Comparison of ENCODE assay signal across 16 mouse cellular contexts in the genomic region with DNA sequence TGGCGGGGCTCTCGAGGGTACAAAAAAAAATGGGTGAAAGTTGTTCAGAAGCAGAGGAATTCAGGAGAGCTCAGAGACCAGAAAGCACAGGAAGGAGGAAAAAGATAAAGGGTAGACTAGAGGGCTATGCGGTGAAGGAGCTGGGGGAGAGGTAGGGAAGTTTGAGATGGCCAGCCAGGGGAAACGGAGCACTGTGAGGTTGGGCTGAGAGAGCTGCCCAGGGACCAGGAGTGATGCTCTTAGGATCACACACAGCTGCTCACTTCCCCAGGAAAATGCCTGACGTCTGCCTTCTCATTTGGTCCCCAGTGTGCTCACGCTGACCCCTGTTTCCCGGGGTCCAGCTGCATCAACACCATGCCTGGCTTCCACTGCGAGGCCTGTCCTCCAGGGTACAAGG. TPM values are rescaled to one million over a fixed set of nuclear protein-coding genes. Genes with fewer than 3 reads are reported as not detected.
DNase-seq lines count a peak whose midpoint lies in the region; ATAC-seq and TF ChIP-seq lines count a peak whose summit lies in the region.
"Had no signal": no experiment of that assay in that cellular context is flagged by ENCODE, and none has a peak within 500 bp of the region (broad histone marks: within the 10 kb centered on the region; RNA-seq: fewer than 3 reads in every experiment).

No protein-coding gene starts in this region.

- peaks cover 13% of the 10 kb centered on the region for H3K4me1 ChIP-seq in hindbrain, embryonic 11.5 days (replicated peaks; ENCODE audit: control insufficient read depth, insufficient read depth, low read length)
- peaks cover 28% of the 10 kb centered on the region for H3K4me1 ChIP-seq in hindbrain, embryonic 16.5 days (ENCODE audit: control insufficient read depth, insufficient read depth, low read depth, low read length)
- H3K4me1 ChIP-seq in midbrain, embryonic 10.5 days, result peaks cover 97% of the 10 kb centered on the region
- peaks cover 11% of the 10 kb centered on the region; the same call in 1 of the 2 replicates for H3K4me1 ChIP-seq in midbrain, postnatal 0 days (ENCODE audit: insufficient read depth, low read length)
- peaks cover 79% of the 10 kb centered on the region for H3K4me1 ChIP-seq in forebrain, embryonic 13.5 days
- H3K4me1 ChIP-seq in limb, embryonic 15.5 days, result peaks cover 19% of the 10 kb centered on the region

- peaks cover 4% of the 10 kb centered on the region; the same call in 1 of the 2 replicates for H3K36me3 ChIP-seq in hindbrain, embryonic 11.5 days (ENCODE audit: control insufficient read depth, insufficient read depth, low read length)
- H3K36me3 ChIP-seq in hindbrain, embryonic 16.5 days (ENCODE audit: control insufficient read depth, insufficient read depth, low read length), result no peaks in the 10 kb centered on the region; the same call in 1 of the 2 replicates
- H3K36me3 ChIP-seq in midbrain, embryonic 10.5 days, result peaks cover 77% of the 10 kb centered on the region
- no peaks in the 10 kb centered on the region for H3K36me3 ChIP-seq in midbrain, postnatal 0 days (ENCODE audit: insufficient read depth, low read length)
- peaks cover 53% of the 10 kb centered on the region for H3K36me3 ChIP-seq in forebrain, embryonic 13.5 days (ENCODE audit: poor library complexity, severe bottlenecking)
- peaks cover 41% of the 10 kb centered on the region for H3K36me3 ChIP-seq in limb, embryonic 15.5 days

- intact Hi-C loops in left cerebral cortex, adult 2 months (cut with DNase I), result no loop called here

- WGBS in hindbrain, embryonic 11.5 days, result 37% methylated on average over 8 of the region's 8 CpGs
- 43% methylated on average over 8 of the region's 8 CpGs for WGBS in hindbrain, embryonic 16.5 days
- WGBS in midbrain, embryonic 10.5 days, result 52% methylated on average over 8 of the region's 8 CpGs
- WGBS in midbrain, postnatal 0 days, result 50% methylated on average over 8 of the region's 8 CpGs
- whole genome bisulfite sequencing in forebrain, embryonic 13.5 days, result 59% methylated on average over 8 of the region's 8 CpGs
- WGBS in limb, embryonic 15.5 days, result 41% methylated on average over 8 of the region's 8 CpGs

- 0 out of 2 replicates have a peak overlapping the region, but pooled peaks have one; percentile 1 for H3K27ac ChIP-seq in hindbrain, embryonic 11.5 days (ENCODE audit: low read depth, low read length)
- no peak overlapping the region for H3K27ac ChIP-seq in hindbrain, embryonic 16.5 days (ENCODE audit: low read depth, low read length)
- peak overlapping the region; percentile 50 for H3K27ac ChIP-seq in midbrain, embryonic 10.5 days (replicated peaks)
- H3K27ac ChIP-seq in midbrain, postnatal 0 days (ENCODE audit: low read depth, low read length), result no peak overlapping the region
- peak overlapping the region; percentile 16 for H3K27ac ChIP-seq in forebrain, embryonic 13.5 days
- H3K27ac ChIP-seq in limb, embryonic 15.5 days, result no peak overlapping the region
- H3K27ac ChIP-seq in left cerebral cortex, adult 2 months, result no peak overlapping the region
- H3K27ac ChIP-seq: embryonic facial prominence, embryonic 12.5 days; kidney, postnatal 0 days had no signal

- no peak overlapping the region for H3K4me2 ChIP-seq in hindbrain, embryonic 11.5 days (replicated peaks; ENCODE audit: low read depth, low read length)
- no peak overlapping the region for H3K4me2 ChIP-seq in hindbrain, embryonic 16.5 days (ENCODE audit: low read length)
- H3K4me2 ChIP-seq in midbrain, postnatal 0 days (ENCODE audit: low read depth, low read length, poor library complexity, severe bottlenecking), result no peak overlapping the region
- H3K4me2 ChIP-seq in forebrain, embryonic 13.5 days, result no peak overlapping the region
- no peak overlapping the region for H3K4me2 ChIP-seq in limb, embryonic 15.5 days
- H3K4me2 ChIP-seq: embryonic facial prominence, embryonic 12.5 days had no signal

- no peaks in the 10 kb centered on the region for H3K27me3 ChIP-seq in hindbrain, embryonic 11.5 days (ENCODE audit: control insufficient read depth, insufficient read depth, low read length)
- H3K27me3 ChIP-seq in hindbrain, embryonic 16.5 days (replicated peaks; ENCODE audit: control insufficient read depth, insufficient read depth, low read length), result no peaks in the 10 kb centered on the region
- H3K27me3 ChIP-seq in midbrain, embryonic 10.5 days (ENCODE audit: low read depth, poor library complexity, severe bottlenecking), result no peaks in the 10 kb centered on the region
- H3K27me3 ChIP-seq in midbrain, postnatal 0 days (ENCODE audit: insufficient read depth, low read length), result no peaks in the 10 kb centered on the region
- H3K27me3 ChIP-seq in forebrain, embryonic 13.5 days, result no peaks in the 10 kb centered on the region
- H3K27me3 ChIP-seq in limb, embryonic 15.5 days, result no peaks in the 10 kb centered on the region
- H3K27me3 ChIP-seq: CH12.LX; embryonic facial prominence, embryonic 12.5 days; Patski had no signal

- H3K9me3 ChIP-seq in hindbrain, embryonic 11.5 days (ENCODE audit: control insufficient read depth, low read length), result no peaks in the 10 kb centered on the region
- H3K9me3 ChIP-seq in hindbrain, embryonic 16.5 days (ENCODE audit: control insufficient read depth, low read length), result no peaks in the 10 kb centered on the region
- H3K9me3 ChIP-seq in midbrain, embryonic 10.5 days (replicated peaks), result no peaks in the 10 kb centered on the region
- H3K9me3 ChIP-seq in midbrain, postnatal 0 days (ENCODE audit: low read length), result no peaks in the 10 kb centered on the region
- no peaks in the 10 kb centered on the region for H3K9me3 ChIP-seq in forebrain, embryonic 13.5 days (replicated peaks)
- no peaks in the 10 kb centered on the region for H3K9me3 ChIP-seq in limb, embryonic 15.5 days
- H3K9me3 ChIP-seq: embryonic facial prominence, embryonic 12.5 days had no signal

- no peak overlapping the region for H3K9ac ChIP-seq in hindbrain, embryonic 11.5 days (ENCODE audit: low read depth, low read length)
- no peak overlapping the region for H3K9ac ChIP-seq in hindbrain, embryonic 16.5 days (ENCODE audit: low read depth, low read length)
- no peak overlapping the region for H3K9ac ChIP-seq in midbrain, postnatal 0 days (replicated peaks; ENCODE audit: low read length, poor library complexity, severe bottlenecking)
- H3K9ac ChIP-seq in forebrain, embryonic 13.5 days, result peak overlapping the region; percentile 26; the same call in 1 of the 2 replicates
- H3K9ac ChIP-seq in limb, embryonic 15.5 days, result peak overlapping the region; percentile 10; the same call in 1 of the 2 replicates
- H3K9ac ChIP-seq: embryonic facial prominence, embryonic 12.5 days had no signal

- no peak for TF ChIP-seq CTCF in midbrain, postnatal 0 days (IDR thresholded peaks at IDR 0.05)
- TF ChIP-seq CTCF in left cerebral cortex, adult 2 months (IDR thresholded peaks at IDR 0.05), result no peak

- no peak overlapping the region for H3K4me3 ChIP-seq in hindbrain, embryonic 11.5 days (ENCODE audit: low read depth, low read length)
- no peak overlapping the region for H3K4me3 ChIP-seq in hindbrain, embryonic 16.5 days (ENCODE audit: low read length)
- no peak overlapping the region for H3K4me3 ChIP-seq in midbrain, embryonic 10.5 days
- no peak overlapping the region for H3K4me3 ChIP-seq in midbrain, postnatal 0 days (ENCODE audit: low read depth, low read length)
- no peak overlapping the region for H3K4me3 ChIP-seq in forebrain, embryonic 13.5 days
- H3K4me3 ChIP-seq in limb, embryonic 15.5 days, result no peak overlapping the region
- H3K4me3 ChIP-seq in left cerebral cortex, adult 2 months, result no peak overlapping the region
- H3K4me3 ChIP-seq: embryonic facial prominence, embryonic 12.5 days had no signal

- DNase-seq in hindbrain, embryonic 11.5 days (ENCODE audit: low spot score), result no peak
- peak; percentile 39 for DNase-seq in midbrain, embryonic 10.5 days (ENCODE audit: low spot score)
- DNase-seq in midbrain, postnatal 0 days (ENCODE audit: low spot score), result no peak
- no peak for DNase-seq in left cerebral cortex, adult 2 months (ENCODE audit: extremely low spot score in 1 of 2, low spot score in 2 of 2)
- DNase-seq: cerebellum, adult 8-10 months; heart, adult 18-20 months; heart, postnatal 4 days; lung, postnatal 14 days; thymus, postnatal 36 days had no signal

- ATAC-seq in hindbrain, embryonic 11.5 days (ENCODE audit: low FRiP score), result no peak
- ATAC-seq in hindbrain, embryonic 16.5 days, result no peak
- no peak for ATAC-seq in midbrain, postnatal 0 days (ENCODE audit: low FRiP score)
- ATAC-seq in forebrain, embryonic 13.5 days, result no peak
- ATAC-seq in limb, embryonic 15.5 days (ENCODE audit: insufficient number of reproducible peaks, low FRiP score, low TSS enrichment, low read depth), result no peak
- ATAC-seq: Patski had no signal

RNA-seq across cellular contexts. Expression of gene Thbs3, which starts 4.6 kb away (rescaled TPM):
- polyA plus RNA-seq in hindbrain, embryonic 11.5 days (2014; fragmentation: Nextera tagmentation; extraction: Ambion mirVana), result 40.9 and 44.5 TPM in 2 replicates
- 47.5 and 53.0 TPM in 2 replicates for polyA plus RNA-seq in hindbrain, embryonic 16.5 days (2015; fragmentation: Nextera tagmentation; extraction: Ambion mirVana)
- polyA plus RNA-seq in midbrain, embryonic 10.5 days (2016; fragmentation: Nextera tagmentation; extraction: Ambion mirVana), result 82.2 and 108 TPM in 2 replicates
- total RNA-seq in midbrain, postnatal 0 days (2014; rRNA removed), result 38.5 and 42.9 TPM in 2 replicates
- polyA plus RNA-seq in midbrain, postnatal 0 days (2015; fragmentation: Nextera tagmentation; extraction: Ambion mirVana), result 39.0 and 47.6 TPM in 2 replicates
- polyA plus RNA-seq in forebrain, embryonic 13.5 days (2015; fragmentation: Nextera tagmentation; extraction: Ambion mirVana), result 79.2 and 96.1 TPM in 2 replicates
- polyA plus RNA-seq in limb, embryonic 15.5 days (2015; fragmentation: Nextera tagmentation; extraction: Ambion mirVana), result 94.0 and 116 TPM in 2 replicates
- total RNA-seq in left cerebral cortex, adult 2 months (2021), result 10 to 100 TPM; 21.2 to 21.9 TPM

RNA-seq across cellular contexts. Expression of gene Mtx1, which starts 7.3 kb away (rescaled TPM):
- polyA plus RNA-seq in hindbrain, embryonic 11.5 days (2014; fragmentation: Nextera tagmentation; extraction: Ambion mirVana), result 180 and 181 TPM in 2 replicates
- polyA plus RNA-seq in hindbrain, embryonic 16.5 days (2015; fragmentation: Nextera tagmentation; extraction: Ambion mirVana), result 163 and 166 TPM in 2 replicates
- 238 TPM in 2 replicates for polyA plus RNA-seq in midbrain, embryonic 10.5 days (2016; fragmentation: Nextera tagmentation; extraction: Ambion mirVana)
- 101 and 108 TPM in 2 replicates for total RNA-seq in midbrain, postnatal 0 days (2014; rRNA removed)
- 176 and 189 TPM in 2 replicates for polyA plus RNA-seq in midbrain, postnatal 0 days (2015; fragmentation: Nextera tagmentation; extraction: Ambion mirVana)
- 196 and 201 TPM in 2 replicates for polyA plus RNA-seq in forebrain, embryonic 13.5 days (2015; fragmentation: Nextera tagmentation; extraction: Ambion mirVana)
- 156 and 180 TPM in 2 replicates for polyA plus RNA-seq in limb, embryonic 15.5 days (2015; fragmentation: Nextera tagmentation; extraction: Ambion mirVana)
- 10 to 100 TPM; 96.2 to 99.9 TPM for total RNA-seq in left cerebral cortex, adult 2 months (2021)

RNA-seq across cellular contexts. Expression of gene Muc1, which starts 9.3 kb away (rescaled TPM):
- 1.4 and 2.1 TPM in 2 replicates for polyA plus RNA-seq in hindbrain, embryonic 11.5 days (2014; fragmentation: Nextera tagmentation; extraction: Ambion mirVana)
- 0.59 and 0.90 TPM in 2 replicates for polyA plus RNA-seq in hindbrain, embryonic 16.5 days (2015; fragmentation: Nextera tagmentation; extraction: Ambion mirVana)
- polyA plus RNA-seq in midbrain, embryonic 10.5 days (2016; fragmentation: Nextera tagmentation; extraction: Ambion mirVana), result 1.8 and 3.4 TPM in 2 replicates
- 2.8 and 3.8 TPM in 2 replicates for total RNA-seq in midbrain, postnatal 0 days (2014; rRNA removed)
- polyA plus RNA-seq in midbrain, postnatal 0 days (2015; fragmentation: Nextera tagmentation; extraction: Ambion mirVana), result 0.52 and 1.5 TPM in 2 replicates
- polyA plus RNA-seq in forebrain, embryonic 13.5 days (2015; fragmentation: Nextera tagmentation; extraction: Ambion mirVana), result 2.8 and 3.1 TPM in 2 replicates
- polyA plus RNA-seq in limb, embryonic 15.5 days (2015; fragmentation: Nextera tagmentation; extraction: Ambion mirVana), result 0.64 and 0.68 TPM in 2 replicates
- under 1 TPM; 0.29 to 0.33 TPM for total RNA-seq in left cerebral cortex, adult 2 months (2021)

RNA-seq across cellular contexts. Expression of gene Gba, which starts 16.8 kb away (rescaled TPM):
- 43.7 and 47.3 TPM in 2 replicates for polyA plus RNA-seq in hindbrain, embryonic 11.5 days (2014; fragmentation: Nextera tagmentation; extraction: Ambion mirVana)
- 51.8 and 54.0 TPM in 2 replicates for polyA plus RNA-seq in hindbrain, embryonic 16.5 days (2015; fragmentation: Nextera tagmentation; extraction: Ambion mirVana)
- polyA plus RNA-seq in midbrain, embryonic 10.5 days (2016; fragmentation: Nextera tagmentation; extraction: Ambion mirVana), result 37.1 and 41.5 TPM in 2 replicates
- total RNA-seq in midbrain, postnatal 0 days (2014; rRNA removed), result 56.8 and 64.6 TPM in 2 replicates
- 46.1 and 48.3 TPM in 2 replicates for polyA plus RNA-seq in midbrain, postnatal 0 days (2015; fragmentation: Nextera tagmentation; extraction: Ambion mirVana)
- polyA plus RNA-seq in forebrain, embryonic 13.5 days (2015; fragmentation: Nextera tagmentation; extraction: Ambion mirVana), result 34.6 and 36.3 TPM in 2 replicates
- polyA plus RNA-seq in limb, embryonic 15.5 days (2015; fragmentation: Nextera tagmentation; extraction: Ambion mirVana), result 62.5 and 70.9 TPM in 2 replicates
- total RNA-seq in left cerebral cortex, adult 2 months (2021), result 10 to 100 TPM; 64.9 to 66.8 TPM

RNA-seq across cellular contexts. Expression of gene Krtcap2, which starts 26.2 kb away (rescaled TPM):
- polyA plus RNA-seq in hindbrain, embryonic 11.5 days (2014; fragmentation: Nextera tagmentation; extraction: Ambion mirVana), result 276 and 289 TPM in 2 replicates
- polyA plus RNA-seq in hindbrain, embryonic 16.5 days (2015; fragmentation: Nextera tagmentation; extraction: Ambion mirVana), result 205 and 227 TPM in 2 replicates
- 268 and 282 TPM in 2 replicates for polyA plus RNA-seq in midbrain, embryonic 10.5 days (2016; fragmentation: Nextera tagmentation; extraction: Ambion mirVana)
- 74.7 and 93.9 TPM in 2 replicates for total RNA-seq in midbrain, postnatal 0 days (2014; rRNA removed)
- 219 TPM in 2 replicates for polyA plus RNA-seq in midbrain, postnatal 0 days (2015; fragmentation: Nextera tagmentation; extraction: Ambion mirVana)
- 221 and 237 TPM in 2 replicates for polyA plus RNA-seq in forebrain, embryonic 13.5 days (2015; fragmentation: Nextera tagmentation; extraction: Ambion mirVana)
- polyA plus RNA-seq in limb, embryonic 15.5 days (2015; fragmentation: Nextera tagmentation; extraction: Ambion mirVana), result 307 and 334 TPM in 2 replicates
- total RNA-seq in left cerebral cortex, adult 2 months (2021), result 10 to 100 TPM; 63.2 to 71.4 TPM

Comparison
In these comparisons a context has a peak if more than half of its experiments do, and no peak if none do; other contexts are left out.
1. H3K27ac ChIP-seq: peak in hindbrain, embryonic 11.5 days (single experiment), midbrain, embryonic 10.5 days (single experiment) and forebrain, embryonic 13.5 days (single experiment); none in hindbrain, embryonic 16.5 days (single experiment), midbrain, postnatal 0 days (single experiment), limb, embryonic 15.5 days (single experiment) and left cerebral cortex, adult 2 months (single experiment).
2. H3K9ac ChIP-seq: peak in forebrain, embryonic 13.5 days (single experiment) and limb, embryonic 15.5 days (single experiment); none in hindbrain, embryonic 11.5 days (single experiment), hindbrain, embryonic 16.5 days (single experiment) and midbrain, postnatal 0 days (single experiment).